36 mouse cellular contexts compared by ENCODE assay signal in the genomic region with DNA sequence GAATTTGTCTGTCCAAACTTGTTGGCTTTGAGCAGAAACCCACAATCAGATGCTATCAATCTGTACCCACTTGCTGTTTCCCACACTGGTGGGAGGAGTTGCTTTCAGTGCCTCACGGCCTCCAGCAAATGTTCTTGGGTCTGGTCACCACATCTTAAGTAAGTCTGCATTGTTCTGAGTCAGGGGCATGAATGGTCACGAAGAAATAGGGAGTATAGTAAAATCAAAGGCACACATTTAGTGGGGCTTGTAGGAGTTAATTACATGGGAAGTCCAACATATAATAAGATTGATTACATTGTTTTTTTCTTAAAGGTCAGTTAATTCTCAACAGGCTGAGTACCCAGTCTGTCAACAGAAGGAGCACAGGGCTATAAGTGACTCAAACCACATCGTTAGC. TPM values are rescaled to one million over a fixed set of nuclear protein-coding genes. Genes with fewer than 3 reads are reported as not detected.
"Had no signal": no experiment of that assay in that cellular context is flagged by ENCODE, and none has a peak within 500 bp of the region (broad histone marks: within the 10 kb centered on the region; RNA-seq: fewer than 3 reads in every experiment).

No protein-coding gene starts in this region.

- H3K4me1 ChIP-seq: heart, embryonic 13.5 days; heart, embryonic 15.5 days; hindbrain, embryonic 10.5 days; hindbrain, embryonic 12.5 days; intestine, embryonic 15.5 days; limb, embryonic 12.5 days; liver, embryonic 13.5 days; liver, embryonic 15.5 days had no signal

- ATAC-seq: hindbrain, embryonic 16.5 days; inflammation-experienced regulatory T-cells, adult 6 months; intestine, embryonic 15.5 days; intestine, postnatal 0 days had no signal

- H3K9ac ChIP-seq: heart, embryonic 13.5 days; heart, embryonic 15.5 days; hindbrain, embryonic 12.5 days; hindbrain, embryonic 14.5 days; intestine, embryonic 15.5 days; limb, embryonic 12.5 days; liver, embryonic 13.5 days; liver, embryonic 15.5 days had no signal

- H3K4me3 ChIP-seq: heart, adult 2 months; heart, embryonic 13.5 days; heart, embryonic 15.5 days; hindbrain, embryonic 10.5 days; hindbrain, embryonic 12.5 days; intestine, embryonic 15.5 days; layer of hippocampus, adult 2 months; left cerebral cortex, adult 2 months; limb, embryonic 10.5 days; limb, embryonic 12.5 days; liver, embryonic 13.5 days; liver, embryonic 15.5 days had no signal

- H3K4me2 ChIP-seq: heart, embryonic 11.5 days; heart, embryonic 13.5 days; heart, embryonic 15.5 days; hindbrain, embryonic 12.5 days; hindbrain, embryonic 14.5 days; intestine, embryonic 15.5 days; limb, embryonic 12.5 days; liver, embryonic 11.5 days; liver, embryonic 13.5 days; liver, embryonic 15.5 days had no signal

- H3K9me3 ChIP-seq: heart, embryonic 13.5 days; heart, embryonic 15.5 days; hindbrain, embryonic 10.5 days; hindbrain, embryonic 12.5 days; intestine, embryonic 15.5 days; limb, embryonic 10.5 days; liver, embryonic 13.5 days; liver, embryonic 15.5 days had no signal

- H3K27me3 ChIP-seq: hindbrain, embryonic 12.5 days; intestine, embryonic 15.5 days; limb, embryonic 12.5 days had no signal

- DNase-seq: gastrocnemius, postnatal 14 days; gastrocnemius, postnatal 36 days; heart, adult 2 months; heart, postnatal 4 days; kidney, adult 2 months; kidney, adult 9 months; kidney, postnatal 10 days; kidney, postnatal 36 days; liver; liver, embryonic 13.5 days had no signal

- H3K27ac ChIP-seq: heart, adult 2 months; heart, embryonic 13.5 days; heart, embryonic 15.5 days; hindbrain, embryonic 10.5 days; hindbrain, embryonic 12.5 days; hindbrain, embryonic 14.5 days; intestine, embryonic 15.5 days; layer of hippocampus, adult 2 months; left cerebral cortex, adult 2 months; limb, embryonic 10.5 days; limb, embryonic 12.5 days; liver, embryonic 13.5 days; liver, embryonic 15.5 days had no signal

- H3K36me3 ChIP-seq: heart, embryonic 13.5 days; heart, embryonic 15.5 days; hindbrain, embryonic 10.5 days; hindbrain, embryonic 12.5 days; intestine, embryonic 15.5 days; limb, embryonic 10.5 days; limb, embryonic 12.5 days; liver, embryonic 13.5 days; liver, embryonic 15.5 days had no signal

RNA-seq across cellular contexts. Expression of gene Gm28372, which starts 21.8 kb away (rescaled TPM):
- total RNA-seq: gastrocnemius, adult 18-20 months; gastrocnemius, adult 8-10 months; gastrocnemius, postnatal 14 days; gastrocnemius, postnatal 36 days; heart, adult 2 months; heart, postnatal 25 days; heart, postnatal 4 days; layer of hippocampus, adult 2 months; layer of hippocampus, postnatal 10 days; layer of hippocampus, postnatal 25 days; left cerebral cortex, adult 2 months; left cerebral cortex, postnatal 14 days; left cerebral cortex, postnatal 36 days had no signal
- polyA plus RNA-seq: gonadal fat pad, adult 2 months; heart, adult 2 months; heart, embryonic 11.5 days; heart, embryonic 13.5 days; heart, embryonic 15.5 days; heart, postnatal 0 days; hindbrain, embryonic 10.5 days; hindbrain, embryonic 16.5 days; inflammation-experienced regulatory T-cells, adult 6 months; intestine, embryonic 15.5 days; intestine, postnatal 0 days; kidney, adult 2 months; limb, embryonic 10.5 days; limb, embryonic 14.5 days; liver, embryonic 11.5 days; liver, embryonic 13.5 days; liver, embryonic 15.5 days had no signal

RNA-seq across cellular contexts. Expression of gene 1700020A23Rik, which starts 21.9 kb away (rescaled TPM):
- total RNA-seq: gastrocnemius, adult 18-20 months; gastrocnemius, adult 8-10 months; gastrocnemius, postnatal 14 days; gastrocnemius, postnatal 36 days; heart, adult 2 months; heart, postnatal 25 days; heart, postnatal 4 days; layer of hippocampus, adult 2 months; layer of hippocampus, postnatal 10 days; layer of hippocampus, postnatal 25 days; left cerebral cortex, adult 2 months; left cerebral cortex, postnatal 14 days; left cerebral cortex, postnatal 36 days had no signal
- polyA plus RNA-seq: heart, adult 2 months; heart, embryonic 11.5 days; heart, embryonic 13.5 days; heart, embryonic 15.5 days; heart, postnatal 0 days; hindbrain, embryonic 12.5 days; inflammation-experienced regulatory T-cells, adult 6 months; intestine, embryonic 15.5 days; intestine, postnatal 0 days; limb, embryonic 10.5 days; limb, embryonic 12.5 days; limb, embryonic 14.5 days; liver, embryonic 11.5 days; liver, embryonic 13.5 days; liver, embryonic 15.5 days had no signal

RNA-seq across cellular contexts. Expression of gene Tmem239, which starts 23.1 kb away (rescaled TPM):
- total RNA-seq: gastrocnemius, adult 18-20 months; gastrocnemius, adult 8-10 months; gastrocnemius, postnatal 14 days; gastrocnemius, postnatal 36 days; heart, adult 2 months; heart, postnatal 25 days; heart, postnatal 4 days; layer of hippocampus, adult 2 months; layer of hippocampus, postnatal 10 days; layer of hippocampus, postnatal 25 days; left cerebral cortex, adult 2 months; left cerebral cortex, postnatal 14 days; left cerebral cortex, postnatal 36 days had no signal
- polyA plus RNA-seq: heart, adult 2 months; heart, embryonic 11.5 days; heart, embryonic 15.5 days; heart, postnatal 0 days; hindbrain, embryonic 10.5 days; hindbrain, embryonic 12.5 days; hindbrain, embryonic 14.5 days; inflammation-experienced regulatory T-cells, adult 6 months; intestine, embryonic 15.5 days; intestine, postnatal 0 days; kidney, adult 2 months; limb, embryonic 10.5 days; limb, embryonic 12.5 days; limb, embryonic 14.5 days; liver, embryonic 11.5 days; liver, embryonic 13.5 days; liver, embryonic 15.5 days had no signal
